Mouse (Mus musculus): ENCODE results near the gene Gm20388.

- TF ChIP-seq POLR2A (IDR thresholded peaks at IDR 0.05; ENCODE audit: insufficient read depth, low read length) (no peak), CTCF (IDR thresholded peaks at IDR 0.05; ENCODE audit: low read depth, low read length) (peak; percentile 86)
Observed at GRCm38 (mm10) chr8:122834971-122835370, 2924.3 kb downstream of the Gm20388 start.

Measured in ES-Bruce4 (cell line).